Mouse (Mus musculus) neural tube, embryonic 12.5 days (tissue): Measurements from ENCODE around the gene Cd207. TPM values are rescaled to one million over a fixed set of nuclear protein-coding genes. Genes with fewer than 3 reads are reported as not detected.
A peak's percentile ranks its signal among the peaks of the same experiment; 100 is the strongest.

ENCODE experiments used
- ATAC-seq: fragments of 200-750 bp; cut with Nextera tagmentation; 2 replicates; pipeline ENCODE4 v1.8.0; 2017; ENCODE audit warnings: low read depth, mild to moderate bottlenecking, moderate TSS enrichment, moderate library complexity; ENCODE audit not compliant: low FRiP score
- H3K27ac ChIP-seq: fragments of 300-500 bp; sonication (generic); 2 replicates; pipeline ENCODE4 v1.5.1; 2016
- H3K27me3 ChIP-seq: fragments of 300-500 bp; sonication (generic); replicated peaks from 2 replicates; pipeline ENCODE4 v1.6.1; 2016; ENCODE audit warnings: mild to moderate bottlenecking
- H3K36me3 ChIP-seq: fragments of 300-500 bp; sonication (generic); 2 replicates; pipeline ENCODE4 v1.6.1; 2016; ENCODE audit warnings: mild to moderate bottlenecking
- H3K4me1 ChIP-seq: fragments of 300-500 bp; sonication (generic); 2 replicates; pipeline ENCODE4 v1.6.1; 2016
- H3K4me2 ChIP-seq: fragments of 300-500 bp; sonication (generic); replicated peaks from 2 replicates; pipeline ENCODE4 v1.6.1; 2016; ENCODE audit warnings: mild to moderate bottlenecking
- H3K4me3 ChIP-seq: fragments of 300-500 bp; sonication (generic); 2 replicates; pipeline ENCODE4 v1.5.1; 2016
- H3K9ac ChIP-seq: fragments of 300-500 bp; sonication (generic); 2 replicates; pipeline ENCODE4 v1.6.1; 2016; ENCODE audit warnings: mild to moderate bottlenecking
- H3K9me3 ChIP-seq: fragments of 300-500 bp; sonication (generic); 2 replicates; pipeline ENCODE4 v1.6.1; 2016; ENCODE audit warnings: mild to moderate bottlenecking
- WGBS: fragments of 180-500 bp; shearing (Covaris S2); methylation state at CpG from one replicate; pipeline ENCODE4 v1.1.7; 2016; 5-methylcytosine and 5-hydroxymethylcytosine counted together
- polyA plus RNA-seq: library from polyadenylated mRNA; unstranded; fragments of >200 nt; fragmentation: Nextera tagmentation; extraction: Ambion mirVana; gene quantifications from 2 replicates; pipeline ENCODE4 v1.2.1, GENCODE M21; 2016

The Cd207 gene
- not detected in 2 replicates for polyA plus RNA-seq

DNA sequence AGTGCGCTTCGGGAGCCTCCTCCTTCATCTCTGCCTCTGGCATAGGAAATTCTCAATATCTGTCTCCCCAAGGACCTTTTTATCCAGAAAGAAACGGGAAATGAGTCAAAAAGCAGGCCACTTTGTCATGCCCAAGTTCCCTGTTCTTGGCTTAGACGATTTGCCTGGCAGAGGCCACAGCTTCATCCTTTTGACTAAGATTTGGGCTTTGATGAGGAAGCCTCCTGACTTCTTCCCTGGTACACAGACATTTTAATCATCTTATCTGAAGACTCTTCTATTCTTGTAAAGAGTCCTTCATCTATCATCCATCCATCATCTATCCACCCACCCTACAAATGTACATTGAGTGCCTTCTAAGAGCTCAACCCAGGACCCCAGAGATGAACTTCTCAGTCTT is at the start of gene Cd207:
TSS of gene Cd207 (minus strand) at position 101 of the 400 bp plus-strand sequence.
- no peak for ATAC-seq
- no peaks in the 10 kb centered on the region for H3K36me3 ChIP-seq
- H3K9ac ChIP-seq, result no peak within 1 kb of the TSS
- H3K9me3 ChIP-seq, result no peaks in the 10 kb centered on the region
- 76% methylated on average over 4 of the region's 4 CpGs for WGBS
- no peak within 1 kb of the TSS for H3K27ac ChIP-seq
- 0 out of 2 replicates have a peak, but pooled peaks cover 8% of the 10 kb centered on the region for H3K27me3 ChIP-seq
- no peak within 1 kb of the TSS for H3K4me3 ChIP-seq
- H3K4me2 ChIP-seq, result no peak within 1 kb of the TSS
- H3K4me1 ChIP-seq, result no peaks in the 10 kb centered on the region

DNA sequence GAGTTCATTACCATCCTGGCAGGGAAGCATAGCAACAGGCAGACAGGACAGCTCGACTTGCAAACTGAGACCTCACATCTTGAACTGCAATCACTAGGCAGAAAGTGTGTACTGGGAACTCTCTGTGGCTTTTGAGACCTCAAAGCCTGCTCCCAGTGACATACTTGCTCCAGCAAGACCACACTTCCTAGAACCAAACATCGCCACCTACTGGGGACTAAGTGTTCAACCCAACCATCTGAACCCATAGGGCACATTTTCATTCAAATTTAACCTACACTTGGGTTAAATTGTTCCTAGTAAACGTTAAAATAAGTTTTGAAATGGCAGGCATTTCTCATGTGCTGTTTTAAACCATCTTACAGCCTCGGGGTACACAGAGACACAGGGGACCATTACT is 49.5 kb upstream of the Cd207 start:
- H3K4me2 ChIP-seq, result no peak overlapping the region
- no peak overlapping the region for H3K27ac ChIP-seq
- no peaks in the 10 kb centered on the region for H3K4me1 ChIP-seq
- no peaks in the 10 kb centered on the region for H3K36me3 ChIP-seq
- ATAC-seq, result no peak
- WGBS, result 42% methylated on average over 4 of the region's 4 CpGs
- peaks cover 23% of the 10 kb centered on the region for H3K27me3 ChIP-seq
- no peak overlapping the region for H3K4me3 ChIP-seq
- 0 out of 2 replicates have a peak, but pooled peaks cover 3% of the 10 kb centered on the region for H3K9me3 ChIP-seq
- no peak overlapping the region for H3K9ac ChIP-seq

- no peaks in the 10 kb centered on the region for H3K9me3 ChIP-seq
- H3K27me3 ChIP-seq, result peaks cover 62% of the 10 kb centered on the region
- H3K9ac ChIP-seq, result no peak overlapping the region
- H3K4me3 ChIP-seq, result no peak overlapping the region
- no peak overlapping the region for H3K27ac ChIP-seq
- no peak for ATAC-seq
- no peaks in the 10 kb centered on the region for H3K4me1 ChIP-seq
- 23% methylated on average over 6 of the region's 6 CpGs for WGBS
- H3K36me3 ChIP-seq, result no peaks in the 10 kb centered on the region
- H3K4me2 ChIP-seq, result no peak overlapping the region
Measured at GRCm38 (mm10) chr6:83722526-83722925, 44.9 kb upstream of the Cd207 start.

DNA sequence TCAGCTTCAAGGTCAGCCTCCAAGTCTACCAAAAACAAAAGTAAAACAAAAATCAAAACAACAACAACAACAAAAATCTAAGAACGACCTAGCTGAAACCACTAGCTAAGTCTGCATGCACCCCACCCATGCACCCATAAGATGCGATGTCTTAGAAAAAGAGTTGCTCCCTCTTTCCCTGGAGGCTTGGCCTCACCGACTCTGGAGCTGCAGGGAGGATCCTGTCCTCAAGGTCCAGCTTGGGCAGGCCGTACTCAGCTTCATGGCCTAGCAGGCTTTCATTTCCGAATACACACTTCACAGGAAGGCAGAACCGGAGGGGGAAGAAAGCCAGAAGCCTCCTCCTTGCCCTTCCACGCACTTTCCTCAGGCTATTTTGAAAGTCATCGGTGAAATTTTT is 39.4 kb upstream of the Cd207 start:
- Histone ChIP-seq H3K27me3 (peaks cover 95% of the 10 kb centered on the region), H3K36me3 (no peaks in the 10 kb centered on the region), H3K27ac (no peak overlapping the region), H3K4me1 (peaks cover under 1% of the 10 kb centered on the region; the same call in 1 of the 2 replicates), H3K4me2 (no peak overlapping the region), H3K9ac (no peak overlapping the region), H3K9me3 (no peaks in the 10 kb centered on the region), H3K4me3 (no peak overlapping the region)
- WGBS, result 1% methylated on average over 8 of the region's 8 CpGs
- no peak for ATAC-seq

DNA sequence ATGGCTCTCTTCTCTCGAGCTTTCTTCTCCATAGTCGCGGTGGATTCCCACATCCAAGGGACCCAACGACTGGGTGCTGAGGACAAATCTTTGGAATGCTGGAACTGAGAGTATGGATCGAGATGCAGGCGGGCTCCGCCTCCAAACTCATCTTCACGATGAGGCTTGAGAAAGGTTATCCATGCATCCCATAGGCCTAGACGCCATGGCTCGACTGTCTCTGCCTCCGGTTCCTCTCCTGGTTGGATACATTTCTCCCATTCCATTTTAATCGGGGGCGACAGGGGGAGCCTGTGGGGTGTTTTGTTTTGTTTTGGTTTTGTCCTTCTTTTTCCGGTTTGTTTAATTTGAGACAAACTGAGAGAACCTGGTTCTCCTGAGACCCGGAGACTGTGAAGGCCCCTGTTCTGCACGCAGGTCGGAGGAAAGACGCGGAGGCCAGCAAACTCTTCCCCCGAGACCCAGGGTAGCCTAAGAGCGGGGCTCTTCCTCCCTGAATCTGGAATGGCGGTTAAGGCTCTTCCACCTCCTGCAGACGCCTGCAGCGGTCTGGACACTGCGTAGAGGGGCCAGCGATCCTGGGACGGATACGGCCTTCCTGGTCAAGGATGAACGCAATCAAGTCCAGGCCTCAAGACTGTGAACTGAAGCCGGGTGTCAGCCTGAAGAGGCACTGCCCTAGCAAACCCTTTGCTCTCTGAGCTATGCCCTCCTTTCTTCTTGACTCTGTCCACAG is 38.0 kb upstream of the Cd207 start:
- Histone ChIP-seq H3K4me2 (no peak overlapping the region), H3K4me3 (no peak overlapping the region), H3K27me3 (peaks cover 95% of the 10 kb centered on the region), H3K4me1 (peaks cover 14% of the 10 kb centered on the region), H3K36me3 (no peaks in the 10 kb centered on the region), H3K27ac (no peak overlapping the region), H3K9me3 (no peaks in the 10 kb centered on the region), H3K9ac (no peak overlapping the region)
- under 1% methylated on average over 30 of the region's 30 CpGs for WGBS
- no peak for ATAC-seq

DNA sequence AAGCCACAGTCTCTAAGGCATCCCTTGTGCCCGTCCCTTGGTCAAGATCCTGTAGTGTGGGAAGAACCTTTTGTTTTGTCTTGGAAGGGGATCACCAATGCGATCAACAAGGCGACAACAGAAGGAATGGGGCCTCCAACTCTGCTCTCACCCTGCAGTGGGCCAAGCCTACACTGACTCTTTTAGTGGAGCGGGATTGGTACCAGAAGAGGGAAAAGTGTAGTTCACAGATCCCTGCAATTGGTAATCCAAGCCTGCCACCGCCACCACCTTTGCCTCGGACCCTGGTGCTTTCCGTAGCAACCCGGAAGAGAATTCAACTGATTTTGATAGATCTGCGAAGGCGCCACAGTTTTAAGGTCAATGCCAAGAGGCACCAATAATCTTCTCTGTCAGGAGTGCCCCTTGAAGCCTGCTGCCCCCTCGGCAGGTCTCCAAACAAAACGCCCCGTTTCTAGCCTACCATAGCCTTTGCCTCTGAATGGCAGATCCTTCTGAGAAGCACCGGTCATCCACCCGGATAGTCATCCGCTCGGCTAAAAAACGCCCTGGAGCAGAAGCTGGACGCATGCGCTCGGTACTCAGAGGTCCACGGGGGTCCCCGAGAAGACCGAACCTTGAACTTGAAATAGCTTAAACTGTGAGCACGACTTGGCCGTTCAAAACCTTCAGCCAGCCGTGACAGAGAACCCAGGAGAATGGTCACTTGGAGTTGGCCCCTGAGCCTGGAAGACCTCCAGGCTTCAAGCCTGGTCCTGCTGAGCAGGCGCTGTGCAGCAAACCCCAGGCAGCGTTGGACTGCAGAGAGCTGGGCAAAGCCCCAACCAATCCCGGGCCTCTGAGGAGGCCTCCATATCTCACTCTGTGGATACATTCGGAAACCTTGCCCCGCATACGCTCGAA is 36.8 kb upstream of the Cd207 start:
- Histone ChIP-seq H3K36me3 (no peaks in the 10 kb centered on the region), H3K4me2 (no peak overlapping the region), H3K27me3 (peaks cover 95% of the 10 kb centered on the region), H3K9me3 (no peaks in the 10 kb centered on the region), H3K27ac (no peak overlapping the region), H3K9ac (no peak overlapping the region), H3K4me1 (peaks cover 16% of the 10 kb centered on the region), H3K4me3 (no peak overlapping the region)
- no peak for ATAC-seq
- under 1% methylated on average over 34 of the region's 34 CpGs for WGBS

DNA sequence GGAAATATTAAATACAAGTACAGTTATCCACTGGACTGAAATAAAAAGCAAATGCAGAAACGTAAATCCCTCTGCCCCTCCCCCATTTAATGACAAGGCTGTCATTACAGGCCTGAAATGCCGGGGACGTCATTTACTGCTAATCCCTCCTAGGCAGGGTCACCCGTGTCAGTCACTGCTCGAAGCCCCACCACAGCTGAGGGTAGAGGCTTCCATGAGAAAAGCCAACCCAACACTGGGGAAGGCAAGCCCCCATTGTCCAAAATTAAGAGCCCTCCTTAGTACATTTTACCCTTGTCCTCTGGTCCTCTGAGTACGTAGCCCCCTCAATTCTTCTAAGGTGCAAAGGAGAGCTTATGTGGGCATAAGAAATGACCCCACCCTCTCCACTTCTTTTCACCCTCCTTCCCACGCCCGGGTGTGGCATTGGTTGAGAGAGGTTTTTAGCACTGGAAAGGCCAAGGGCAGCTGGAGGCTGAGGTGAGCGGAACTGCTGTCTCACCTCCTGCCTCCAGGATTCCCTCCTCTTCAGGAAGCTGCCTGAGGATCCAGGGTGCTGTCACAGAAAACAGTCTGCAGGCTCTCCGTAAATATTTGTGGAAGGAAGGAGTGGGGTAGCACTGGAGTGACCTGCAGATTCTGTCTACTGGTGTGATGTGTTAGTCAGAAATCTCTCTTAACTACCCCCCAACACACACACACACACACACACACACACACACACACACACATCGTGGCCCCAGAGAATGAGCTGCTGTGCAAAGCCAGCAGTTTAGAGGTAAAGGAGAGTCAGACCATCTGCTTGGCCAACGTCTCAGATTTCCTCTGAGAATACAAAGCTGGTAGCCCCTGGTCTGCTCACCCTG is 35.8 kb upstream of the Cd207 start:
- WGBS, result 2% methylated on average over 12 of the region's 12 CpGs
- H3K9ac ChIP-seq, result no peak overlapping the region
- no peak for ATAC-seq

GRCm38 (mm10) chr6:83711725-83712475 is 34.2 kb upstream of the Cd207 start:
- Histone ChIP-seq H3K4me1 (peaks cover 16% of the 10 kb centered on the region), H3K9me3 (no peaks in the 10 kb centered on the region), H3K4me2 (peak overlapping the region; percentile 76), H3K9ac (no peak overlapping the region), H3K36me3 (no peaks in the 10 kb centered on the region), H3K27ac (no peak overlapping the region), H3K27me3 (peaks cover 95% of the 10 kb centered on the region), H3K4me3 (peak overlapping the region; percentile 39)
- 0 out of 2 replicates have a peak, but pooled peaks have one; percentile 7 for ATAC-seq
- under 1% methylated on average over 45 of the region's 45 CpGs for WGBS

More for the DNA sequence above, 35.8 kb upstream of the Cd207 start:
- Histone ChIP-seq H3K9me3 (no peaks in the 10 kb centered on the region), H3K4me3 (no peak overlapping the region), H3K4me1 (peaks cover 16% of the 10 kb centered on the region), H3K27ac (no peak overlapping the region), H3K36me3 (no peaks in the 10 kb centered on the region), H3K4me2 (no peak overlapping the region), H3K27me3 (peaks cover 95% of the 10 kb centered on the region)

GRCm38 (mm10) chr6:83711067-83711675 is 33.5 kb upstream of the Cd207 start, which contains the start of gene Vax2:
TSS of gene Vax2 (plus strand) at chr6:83711264.
- peak within 1 kb of the TSS; percentile 39 for H3K4me3 ChIP-seq
- peak within 1 kb of the TSS; percentile 76 for H3K4me2 ChIP-seq
- no peak within 1 kb of the TSS for H3K9ac ChIP-seq
- under 1% methylated on average over 46 of the region's 46 CpGs for WGBS
- no peaks in the 10 kb centered on the region for H3K36me3 ChIP-seq
- H3K9me3 ChIP-seq, result no peaks in the 10 kb centered on the region
- peak; percentile 89 for ATAC-seq
- H3K4me1 ChIP-seq, result peaks cover 16% of the 10 kb centered on the region
- H3K27ac ChIP-seq, result no peak within 1 kb of the TSS
- H3K27me3 ChIP-seq, result peaks cover 99% of the 10 kb centered on the region

DNA sequence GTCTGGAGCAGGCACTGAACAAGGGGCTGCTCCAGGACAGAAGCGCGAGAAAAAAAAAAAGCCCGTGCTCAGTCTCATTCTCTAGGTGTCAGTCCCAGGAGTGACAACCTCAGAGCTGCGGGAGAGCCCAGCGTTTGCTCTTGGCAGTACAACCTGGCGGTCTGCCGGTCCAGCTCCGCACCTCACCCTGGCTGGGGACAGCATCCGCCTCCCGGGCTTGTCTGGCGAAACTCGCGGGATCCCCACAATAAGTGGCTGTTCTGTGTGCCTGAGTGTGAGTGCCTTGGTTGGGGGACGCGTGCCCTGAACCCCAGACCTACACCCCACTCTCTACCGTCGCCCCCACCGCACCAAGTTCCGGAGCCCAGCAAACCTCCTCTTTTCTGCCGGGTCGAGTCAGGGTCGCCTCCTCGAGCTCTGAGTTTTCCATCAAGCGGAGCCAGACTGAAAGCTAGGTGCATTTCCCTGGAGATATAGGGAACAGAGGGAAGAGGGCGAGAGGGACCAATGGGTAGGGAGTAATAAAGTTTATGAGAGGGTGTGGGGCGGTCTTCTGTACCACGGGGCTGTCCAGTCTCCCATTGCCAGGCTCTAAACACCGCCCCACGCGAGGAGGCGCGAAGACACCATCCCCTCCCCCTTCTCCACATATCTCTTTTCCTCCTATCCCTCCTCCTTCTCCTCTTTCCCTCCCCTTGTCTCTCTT is 32.9 kb upstream of the Cd207 start:
- no peaks in the 10 kb centered on the region for H3K9me3 ChIP-seq
- H3K36me3 ChIP-seq, result no peaks in the 10 kb centered on the region
- WGBS, result under 1% methylated on average over 32 of the region's 32 CpGs
- peak; percentile 45 for ATAC-seq
- peak overlapping the region; percentile 39 for H3K4me3 ChIP-seq
- H3K27ac ChIP-seq, result no peak overlapping the region
- H3K4me2 ChIP-seq, result peak overlapping the region; percentile 76
- H3K4me1 ChIP-seq, result peaks cover 16% of the 10 kb centered on the region
- peaks cover 99% of the 10 kb centered on the region for H3K27me3 ChIP-seq
- no peak overlapping the region for H3K9ac ChIP-seq
